Mouse (Mus musculus): ENCODE results near the gene Dyrk3. TPM values are rescaled to one million over a fixed set of nuclear protein-coding genes. Genes with fewer than 3 reads are reported as not detected.
"Not testable (repeated sequence)": the region's sequence is repeated elsewhere in the genome, so short reads cannot be mapped to it uniquely, and the experiment has no call there.

Gene Dyrk3
- polyA plus RNA-seq, 1 experiment from 2014 or later = 4.3 TPM

DNA sequence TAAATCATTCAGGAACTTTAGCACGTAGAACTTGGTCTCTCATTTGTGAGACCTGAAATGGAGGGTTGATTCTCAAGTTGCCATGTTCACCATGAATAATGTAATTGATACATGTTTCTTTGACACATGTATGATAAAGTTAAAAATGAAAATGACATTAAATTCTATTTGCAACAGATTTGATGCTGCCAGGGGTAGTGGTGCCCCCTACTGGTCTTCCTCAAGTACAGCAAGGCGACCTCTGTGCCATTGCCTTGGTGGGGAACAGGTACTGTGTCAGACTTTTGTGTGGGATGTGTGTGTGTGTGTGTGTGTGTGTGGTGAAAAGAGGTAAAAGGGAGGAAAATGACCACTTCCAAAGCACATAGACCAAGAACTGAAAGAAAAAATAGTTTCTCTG is 17.3 kb upstream of the Dyrk3 start:
- Histone ChIP-seq H3K9ac (no peak overlapping the region), H3K9me3 (ENCODE audit: low read depth, low read length) (no peaks in the 10 kb centered on the region), H3K4me2 (no peak overlapping the region), H3K27me3 (ENCODE audit: insufficient read depth, low read length) (no peaks in the 10 kb centered on the region), H3K4me1 (ENCODE audit: insufficient read depth) (peaks cover 6% of the 10 kb centered on the region; the same call in 1 of the 2 replicates), H3K36me3 (ENCODE audit: insufficient read depth) (peaks cover 24% of the 10 kb centered on the region), H3K27ac (ENCODE audit: low read depth) (no peak overlapping the region), H3K4me3 (ENCODE audit: low read depth, low read length) (no peak overlapping the region)
- DNase-seq (peak; percentile 74), ATAC-seq (ENCODE audit: insufficient read depth) (no peak)
- WGBS = 40% methylated on average over 2 of the region's 2 CpGs
- TF ChIP-seq CTCF (IDR thresholded peaks at IDR 0.05; ENCODE audit: low read depth) = peak; percentile 88

DNA sequence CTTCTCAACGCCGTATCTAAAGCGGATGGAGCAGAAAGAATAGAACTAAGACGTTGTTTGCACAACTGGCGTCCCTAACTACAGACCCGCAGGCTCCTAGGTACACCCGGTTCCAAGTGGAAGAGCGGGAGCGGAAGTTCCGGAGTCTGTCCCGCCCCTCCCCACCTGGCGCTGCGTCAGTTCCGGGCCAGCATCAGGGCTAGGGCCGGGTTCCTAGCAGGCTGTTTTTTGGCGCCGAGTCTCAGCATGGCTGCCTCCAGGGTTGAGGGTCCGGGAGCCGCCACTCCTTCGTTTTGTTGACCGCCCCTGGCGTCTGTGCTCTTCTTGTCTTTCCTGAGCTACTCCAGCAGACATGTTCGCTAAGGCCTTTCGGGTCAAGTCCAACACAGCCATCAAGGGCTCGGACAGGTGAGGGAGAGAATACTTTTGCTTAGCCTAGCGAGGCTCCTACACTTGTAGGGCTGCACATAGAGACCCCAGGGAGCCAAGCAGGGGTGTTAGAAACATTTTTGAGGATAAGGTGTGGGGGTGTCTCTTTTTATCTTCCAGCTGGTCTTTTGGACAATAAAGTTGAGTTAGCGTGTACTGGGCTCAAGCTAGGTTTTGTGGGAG is 15.0 kb upstream of the Dyrk3 start, which contains the start of gene Eif2d:
TSS of gene Eif2d (plus strand) at position 164 of the 612 bp plus-strand sequence.
- Histone ChIP-seq H3K9ac (peak within 1 kb of the TSS; percentile 68), H3K4me2 (peak within 1 kb of the TSS; percentile 89), H3K4me1 (ENCODE audit: insufficient read depth) (peaks cover 6% of the 10 kb centered on the region; the same call in 1 of the 2 replicates), H3K36me3 (ENCODE audit: insufficient read depth) (peaks cover 7% of the 10 kb centered on the region; the same call in 1 of the 2 replicates), H3K4me3 (ENCODE audit: low read depth, low read length) (peak within 1 kb of the TSS; percentile 79), H3K9me3 (ENCODE audit: low read depth, low read length) (no peaks in the 10 kb centered on the region), H3K27ac (ENCODE audit: low read depth) (0 out of 2 replicates have a peak within 1 kb of the TSS, but pooled peaks have one; percentile 16), H3K27me3 (ENCODE audit: insufficient read depth, low read length) (no peaks in the 10 kb centered on the region)
- no peak for TF ChIP-seq CTCF (IDR thresholded peaks at IDR 0.05; ENCODE audit: low read depth)
- ATAC-seq (ENCODE audit: insufficient read depth) = peak; percentile 99
- DNase-seq = peak; percentile 93
- WGBS = under 1% methylated on average over 27 of the region's 27 CpGs

DNA sequence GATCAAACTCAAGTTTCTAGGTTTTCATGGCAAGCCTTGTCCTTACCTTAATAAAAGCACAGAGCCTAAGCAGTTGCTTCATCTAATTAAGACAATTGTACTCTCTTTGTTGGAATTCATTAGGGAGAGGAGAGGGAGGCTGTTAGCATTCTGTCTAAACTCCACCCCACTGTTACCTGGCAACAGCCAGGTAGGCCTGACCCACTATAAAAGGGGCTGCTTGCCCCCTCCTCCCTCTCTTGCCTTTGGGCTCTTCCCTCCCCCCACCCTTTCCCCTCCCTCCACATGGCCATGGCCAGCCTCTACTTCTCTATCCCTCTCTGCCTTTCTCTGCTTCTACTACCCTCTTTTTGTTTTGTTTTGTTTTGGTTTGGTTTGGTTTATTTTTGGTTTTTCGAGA is 11.4 kb upstream of the Dyrk3 start:
- H3K4me3 ChIP-seq (ENCODE audit: low read depth, low read length) = no peak overlapping the region
- H3K9me3 ChIP-seq (ENCODE audit: low read depth, low read length) = no peaks in the 10 kb centered on the region
- WGBS = 43% methylated on average over 1 of the region's 1 CpGs
- H3K27me3 ChIP-seq (ENCODE audit: insufficient read depth, low read length) = no peaks in the 10 kb centered on the region
- no peak for DNase-seq
- no peak overlapping the region for H3K4me2 ChIP-seq
- peaks cover 6% of the 10 kb centered on the region; the same call in 1 of the 2 replicates for H3K4me1 ChIP-seq (ENCODE audit: insufficient read depth)
- no peak for TF ChIP-seq CTCF (IDR thresholded peaks at IDR 0.05; ENCODE audit: low read depth)
- no peaks in the 10 kb centered on the region for H3K36me3 ChIP-seq (ENCODE audit: insufficient read depth)
- no peak overlapping the region for H3K27ac ChIP-seq (ENCODE audit: low read depth)
- H3K9ac ChIP-seq = no peak overlapping the region
- no peak for ATAC-seq (ENCODE audit: insufficient read depth)

DNA sequence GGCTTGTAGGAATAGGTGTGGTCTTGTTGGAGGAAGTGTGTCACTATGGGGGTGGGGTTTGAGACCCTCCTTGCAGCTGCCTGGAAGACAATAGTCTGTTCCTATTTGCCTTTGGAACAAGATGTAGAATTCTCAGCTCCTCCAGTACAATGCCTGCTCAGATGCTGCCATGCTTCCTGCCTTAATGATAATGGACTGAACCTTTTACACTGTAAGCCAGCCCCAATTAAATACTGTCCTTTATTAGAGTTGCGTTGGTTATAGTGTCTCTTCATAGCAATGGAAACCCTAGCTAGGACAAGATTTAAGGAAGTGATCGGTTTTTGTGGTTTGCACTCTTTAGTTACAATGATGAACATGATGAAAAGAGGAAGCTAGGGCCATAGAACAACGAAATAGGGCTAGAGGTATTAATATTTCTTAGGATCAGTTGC is 8.1 kb upstream of the Dyrk3 start:
- Histone ChIP-seq H3K4me2 (no peak overlapping the region), H3K9me3 (ENCODE audit: low read depth, low read length) (no peaks in the 10 kb centered on the region), H3K27me3 (ENCODE audit: insufficient read depth, low read length) (no peaks in the 10 kb centered on the region), H3K36me3 (ENCODE audit: insufficient read depth) (no peaks in the 10 kb centered on the region), H3K4me3 (ENCODE audit: low read depth, low read length) (no peak overlapping the region), H3K4me1 (ENCODE audit: insufficient read depth) (no peaks in the 10 kb centered on the region), H3K9ac (no peak overlapping the region), H3K27ac (ENCODE audit: low read depth) (no peak overlapping the region)
- DNase-seq = no peak
- no peak for ATAC-seq (ENCODE audit: insufficient read depth)
- WGBS = 79% methylated on average over 3 of the region's 3 CpGs
- TF ChIP-seq CTCF (IDR thresholded peaks at IDR 0.05; ENCODE audit: low read depth) = no peak

DNA sequence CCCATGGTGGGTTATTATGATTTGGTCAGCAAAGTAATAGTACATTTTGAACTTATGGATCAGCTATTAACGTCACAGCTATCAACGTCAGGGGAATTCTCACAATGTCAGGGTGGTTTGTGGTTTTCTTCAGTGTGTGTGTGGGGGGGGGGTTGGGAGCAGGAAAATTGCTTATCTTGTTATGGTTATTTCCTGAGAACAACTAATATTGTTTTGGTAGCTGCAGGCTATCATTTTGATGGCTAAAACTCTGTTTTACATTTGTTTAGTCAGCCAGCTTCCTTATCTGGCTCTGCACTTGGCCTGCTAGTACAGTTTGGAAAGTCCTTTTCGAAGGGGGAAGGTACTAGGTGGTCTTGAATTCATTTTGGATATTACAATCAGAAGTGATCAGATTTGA is 7.1 kb upstream of the Dyrk3 start:
- not testable (repeated sequence) for H3K27me3 ChIP-seq (ENCODE audit: insufficient read depth, low read length); H3K4me2 ChIP-seq; H3K4me3 ChIP-seq (ENCODE audit: low read depth, low read length); H3K27ac ChIP-seq (ENCODE audit: low read depth); DNase-seq; H3K4me1 ChIP-seq (ENCODE audit: insufficient read depth); H3K36me3 ChIP-seq (ENCODE audit: insufficient read depth); ATAC-seq (ENCODE audit: insufficient read depth); H3K9ac ChIP-seq; H3K9me3 ChIP-seq (ENCODE audit: low read depth, low read length)
- 72% methylated on average over 3 of the region's 3 CpGs for WGBS

DNA sequence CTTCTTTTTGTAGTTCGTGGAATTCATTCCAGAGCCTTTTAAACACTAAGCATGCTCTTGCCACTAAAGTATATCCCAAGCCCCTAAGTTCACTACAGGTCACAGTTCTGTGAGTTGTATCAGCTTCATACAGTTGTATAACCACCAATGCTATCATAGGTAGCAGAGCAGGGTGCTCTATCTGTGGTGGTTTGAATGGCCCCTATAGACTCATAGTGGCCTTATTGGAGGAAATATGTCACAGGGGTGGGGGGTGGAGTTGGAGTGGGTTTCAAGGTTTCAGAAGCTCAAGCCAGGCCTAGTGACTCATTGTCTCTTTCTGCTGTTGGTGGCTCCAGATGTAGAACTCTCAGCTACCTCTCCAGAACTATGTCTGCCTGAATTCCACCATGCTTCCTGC is 4.3 kb upstream of the Dyrk3 start:
- ATAC-seq (ENCODE audit: insufficient read depth) (no peak), DNase-seq (no peak)
- no peak for TF ChIP-seq CTCF (IDR thresholded peaks at IDR 0.05; ENCODE audit: low read depth)
- no peaks in the 10 kb centered on the region for H3K4me1 ChIP-seq (ENCODE audit: insufficient read depth)
- H3K9ac ChIP-seq = no peak overlapping the region
- H3K27me3 ChIP-seq (ENCODE audit: insufficient read depth, low read length) = no peaks in the 10 kb centered on the region
- no peaks in the 10 kb centered on the region for H3K9me3 ChIP-seq (ENCODE audit: low read depth, low read length)
- WGBS = 83% methylated on average over 1 of the region's 1 CpGs
- no peaks in the 10 kb centered on the region for H3K36me3 ChIP-seq (ENCODE audit: insufficient read depth)
- H3K4me3 ChIP-seq (ENCODE audit: low read depth, low read length) = no peak overlapping the region
- H3K27ac ChIP-seq (ENCODE audit: low read depth) = no peak overlapping the region
- no peak overlapping the region for H3K4me2 ChIP-seq

DNA sequence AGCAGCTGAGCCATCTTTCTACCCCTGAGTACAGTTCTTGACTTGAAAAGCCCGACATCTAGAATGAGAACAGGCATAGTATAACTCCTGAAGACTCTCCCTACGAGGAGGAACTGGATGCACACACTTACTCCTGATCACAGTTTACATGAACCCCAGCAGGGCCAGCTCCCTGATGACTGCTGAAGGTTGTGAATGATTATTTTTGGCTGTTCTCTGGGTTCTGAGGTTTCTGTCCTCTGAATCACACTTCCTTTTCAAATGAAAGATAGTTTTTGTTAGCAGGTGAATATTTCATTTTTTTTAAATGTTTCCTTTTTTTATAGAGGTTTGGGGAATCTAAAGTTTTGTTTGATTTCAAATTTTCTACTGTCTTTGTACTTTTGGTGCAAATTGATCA is 3.3 kb upstream of the Dyrk3 start:
- DNase-seq = no peak
- H3K4me2 ChIP-seq = no peak overlapping the region
- H3K9me3 ChIP-seq (ENCODE audit: low read depth, low read length) = no peaks in the 10 kb centered on the region
- no peaks in the 10 kb centered on the region for H3K36me3 ChIP-seq (ENCODE audit: insufficient read depth)
- no peak overlapping the region for H3K4me3 ChIP-seq (ENCODE audit: low read depth, low read length)
- 36% methylated on average over 2 of the region's 2 CpGs for WGBS
- H3K27ac ChIP-seq (ENCODE audit: low read depth) = no peak overlapping the region
- no peak for ATAC-seq (ENCODE audit: insufficient read depth)
- H3K4me1 ChIP-seq (ENCODE audit: insufficient read depth) = no peaks in the 10 kb centered on the region
- no peak for TF ChIP-seq CTCF (IDR thresholded peaks at IDR 0.05; ENCODE audit: low read depth)
- H3K9ac ChIP-seq = no peak overlapping the region
- H3K27me3 ChIP-seq (ENCODE audit: insufficient read depth, low read length) = 0 out of 2 replicates have a peak, but pooled peaks cover 5% of the 10 kb centered on the region
